Mouse (Mus musculus) layer of hippocampus, adult 18-20 months (tissue): ENCODE data around the gene Slc22a21. TPM values are rescaled to one million over a fixed set of nuclear protein-coding genes. Genes with fewer than 3 reads are reported as not detected.
"Not testable (repeated sequence)": the region's sequence is repeated elsewhere in the genome, so short reads cannot be mapped to it uniquely, and the experiment has no call there.

Experiments used
- DNase-seq, 2 experiments: peaks; one replicate each; pipeline ENCODE4 v3.0.0; 2022; ENCODE audit warnings: low spot score in 2 of 2
- long read RNA-seq: library from polyadenylated mRNA; stranded (forward); transcript quantifications from one replicate; pipeline ENCODE4 v2.0.0, GENCODE M21; 2021
- total RNA-seq, 2 experiments: library from RNA; stranded (reverse); gene quantifications; 2 replicates each; pipeline ENCODE4 v1.2.3; 2021

Gene Slc22a21
- total RNA-seq = 1 to 10 TPM; 1.0 to 1.3 TPM
- long read RNA-seq = 0 reads

GRCm38 (mm10) chr11:53979788-53980621 lies at the start of gene Slc22a21:
Gene Slc22a21 (minus strand): TSS chr11:53980332.
- peak in 1 of 2 experiments; percentile 16 for DNase-seq

- DNase-seq = no peak
These were observed 48.9 kb upstream of the Slc22a21 start for GRCm38 (mm10) chr11:54028997-54029396.

- peak; percentile 51 to 63 for DNase-seq
These were observed 48.2 kb upstream of the Slc22a21 start, which contains the start of gene Slc22a4 for GRCm38 (mm10) chr11:54028044-54028951. Gene Slc22a4 (minus strand): TSS chr11:54028090.

- no peak for DNase-seq
These were observed 47.3 kb upstream of the Slc22a21 start for GRCm38 (mm10) chr11:54027131-54028043.

GRCm38 (mm10) chr11:54026491-54027041 lies 46.4 kb upstream of the Slc22a21 start:
- DNase-seq = no peak

- DNase-seq = no peak
These were observed 41.4 kb upstream of the Slc22a21 start for GRCm38 (mm10) chr11:54021396-54022093.

- no peak for DNase-seq
These were observed 39.0 kb upstream of the Slc22a21 start for GRCm38 (mm10) chr11:54018893-54019732.

GRCm38 (mm10) chr11:54017596-54017995 lies 37.5 kb upstream of the Slc22a21 start:
- DNase-seq = no peak

GRCm38 (mm10) chr11:54016051-54016450 lies 35.9 kb upstream of the Slc22a21 start:
- DNase-seq = no peak

GRCm38 (mm10) chr11:54012961-54013360 lies 32.8 kb upstream of the Slc22a21 start:
- no peak for DNase-seq

- no peak for DNase-seq
These were observed 31.1 kb upstream of the Slc22a21 start for GRCm38 (mm10) chr11:54011255-54011654.

- no peak for DNase-seq
These were observed 28.3 kb upstream of the Slc22a21 start for GRCm38 (mm10) chr11:54008416-54008920.

- DNase-seq = no peak
These were observed 27.6 kb upstream of the Slc22a21 start for GRCm38 (mm10) chr11:54007717-54008116.

GRCm38 (mm10) chr11:54006901-54007300 lies 26.8 kb upstream of the Slc22a21 start:
- DNase-seq = no peak

- DNase-seq = not testable (repeated sequence)
These were observed 26.2 kb upstream of the Slc22a21 start for GRCm38 (mm10) chr11:54006362-54006761.

GRCm38 (mm10) chr11:54004734-54005133 lies 24.6 kb upstream of the Slc22a21 start:
- DNase-seq = no peak

- no peak for DNase-seq
These were observed 24.1 kb upstream of the Slc22a21 start for GRCm38 (mm10) chr11:54004221-54004620.
